1 mouse cellular context compared by ENCODE assay signal in the genomic region with DNA sequence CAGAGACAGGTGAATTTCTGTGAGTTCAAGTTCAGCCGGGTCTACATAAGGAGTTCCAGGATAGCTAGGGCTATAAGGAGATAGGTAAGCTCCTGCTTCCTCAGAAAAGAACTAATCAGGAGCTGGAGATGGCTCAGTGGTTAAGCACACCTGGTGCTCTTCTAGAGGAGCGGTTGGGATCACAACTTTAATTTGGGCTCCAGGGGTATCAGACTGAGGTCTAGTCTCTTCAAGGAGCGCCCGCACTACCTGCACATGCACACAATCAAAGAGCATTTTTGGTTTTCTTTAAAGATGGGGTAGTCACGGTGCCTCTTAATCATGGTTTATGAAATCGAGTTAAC.
TF ChIP-seq lines count a peak whose summit lies in the region.

No protein-coding gene starts in this region.

TF ChIP-seq in CH12.LX, 34 proteins besides CTCF, POLR2A, EP300 and RAD21:
- TF ChIP-seq ZMIZ1 (IDR thresholded peaks at IDR 0.05; ENCODE audit: low read depth, low read length) (no peak), ELF1 (IDR thresholded peaks at IDR 0.05; ENCODE audit: low read depth, low read length) (no peak), SIN3A (IDR thresholded peaks at IDR 0.05; ENCODE audit: low read length) (no peak), ZKSCAN1 (IDR thresholded peaks at IDR 0.05; ENCODE audit: borderline replicate concordance, low read depth, low read length) (no peak), MAX (IDR thresholded peaks at IDR 0.05; ENCODE audit: low read length) (no peak), MEF2A (IDR thresholded peaks at IDR 0.05; ENCODE audit: borderline replicate concordance, low read depth, low read length) (no peak), HCFC1 (IDR thresholded peaks at IDR 0.05; ENCODE audit: low read depth, low read length) (no peak), SMC3 (IDR thresholded peaks at IDR 0.05; ENCODE audit: low read depth, low read length) (no peak), JUND (conservative IDR thresholded peaks at IDR 0.05; ENCODE audit: low read depth, low read length) (no peak), ZNF384 (IDR thresholded peaks at IDR 0.05; ENCODE audit: low read depth, low read length) (no peak), CHD2 (IDR thresholded peaks at IDR 0.05; ENCODE audit: low read length) (no peak), CHD1 (IDR thresholded peaks at IDR 0.05; ENCODE audit: low read depth, low read length) (no peak), ETS1 (conservative IDR thresholded peaks at IDR 0.05; ENCODE audit: low read depth, low read length) (no peak)
